Mouse (Mus musculus): ENCODE results near the gene Tead4. TPM values are rescaled to one million over a fixed set of nuclear protein-coding genes. Genes with fewer than 3 reads are reported as not detected.

Tead4 gene
- polyA plus RNA-seq, 1 experiment = not detected

- no peak for TF ChIP-seq GATA1 (IDR thresholded peaks at IDR 0.05; ENCODE audit: low read length)
These were observed 25.0 kb downstream of the Tead4 start for GRCm38 (mm10) chr6:128275506-128276064.

GRCm38 (mm10) chr6:128273507-128273906, 27.1 kb downstream of the Tead4 start:
- TF ChIP-seq GATA1 (IDR thresholded peaks at IDR 0.05; ENCODE audit: low read length) = no peak

GRCm38 (mm10) chr6:128272754-128273153, 27.9 kb downstream of the Tead4 start:
- TF ChIP-seq GATA1 (IDR thresholded peaks at IDR 0.05; ENCODE audit: low read length) = no peak

- TF ChIP-seq GATA1 (IDR thresholded peaks at IDR 0.05; ENCODE audit: low read length) = no peak
These were observed 30.8 kb downstream of the Tead4 start for GRCm38 (mm10) chr6:128269850-128270249.

- TF ChIP-seq GATA1 (IDR thresholded peaks at IDR 0.05; ENCODE audit: low read length) = no peak
These were observed 35.6 kb downstream of the Tead4 start for GRCm38 (mm10) chr6:128264870-128265526.

- no peak for TF ChIP-seq GATA1 (IDR thresholded peaks at IDR 0.05; ENCODE audit: low read length)
These were observed 39.1 kb downstream of the Tead4 start for GRCm38 (mm10) chr6:128261486-128261885.

- TF ChIP-seq GATA1 (IDR thresholded peaks at IDR 0.05; ENCODE audit: low read length) = no peak
These were observed 41.4 kb downstream of the Tead4 start for GRCm38 (mm10) chr6:128259252-128259651.

GRCm38 (mm10) chr6:128255941-128256340, 44.7 kb downstream of the Tead4 start:
- no peak for TF ChIP-seq GATA1 (IDR thresholded peaks at IDR 0.05; ENCODE audit: low read length)

GRCm38 (mm10) chr6:128255292-128255691, 45.3 kb downstream of the Tead4 start:
- TF ChIP-seq GATA1 (IDR thresholded peaks at IDR 0.05; ENCODE audit: low read length) = no peak

- no peak for TF ChIP-seq GATA1 (IDR thresholded peaks at IDR 0.05; ENCODE audit: low read length)
These were observed 46.1 kb downstream of the Tead4 start for GRCm38 (mm10) chr6:128254551-128254950.

- no peak for TF ChIP-seq GATA1 (IDR thresholded peaks at IDR 0.05; ENCODE audit: low read length)
These were observed 47.5 kb downstream of the Tead4 start for GRCm38 (mm10) chr6:128253111-128253510.

- TF ChIP-seq GATA1 (IDR thresholded peaks at IDR 0.05; ENCODE audit: low read length) = no peak
These were observed 50.0 kb downstream of the Tead4 start for GRCm38 (mm10) chr6:128250596-128250995.

GRCm38 (mm10) chr6:128237102-128237763, 63.4 kb downstream of the Tead4 start:
- TF ChIP-seq GATA1 (IDR thresholded peaks at IDR 0.05; ENCODE audit: low read length) = no peak

- TF ChIP-seq GATA1 (IDR thresholded peaks at IDR 0.05; ENCODE audit: low read length) = no peak
These were observed 64.0 kb downstream of the Tead4 start for GRCm38 (mm10) chr6:128236581-128236980.

GRCm38 (mm10) chr6:128234206-128234605, 66.4 kb downstream of the Tead4 start:
- TF ChIP-seq GATA1 (IDR thresholded peaks at IDR 0.05; ENCODE audit: low read length) = no peak

GRCm38 (mm10) chr6:128232216-128232615, 68.4 kb downstream of the Tead4 start:
- TF ChIP-seq GATA1 (IDR thresholded peaks at IDR 0.05; ENCODE audit: low read length) = no peak

GRCm38 (mm10) chr6:128231741-128232140, 68.9 kb downstream of the Tead4 start:
- TF ChIP-seq GATA1 (IDR thresholded peaks at IDR 0.05; ENCODE audit: low read length) = no peak
